Mouse (Mus musculus) heart, postnatal 4 days (tissue): ENCODE data around the gene Lypd6. TPM values are rescaled to one million over a fixed set of nuclear protein-coding genes. Genes with fewer than 3 reads are reported as not detected.
A peak's percentile ranks its signal among the peaks of the same experiment; 100 is the strongest.

Source experiments
- DNase-seq: peaks from one replicate; pipeline ENCODE4 v3.0.0; 2021
- total RNA-seq, 2 experiments: library from RNA; stranded (reverse); gene quantifications; 2 replicates each; pipeline ENCODE4 v1.2.3; 2021

The Lypd6 gene
- total RNA-seq, result under 1 TPM; 0.67 to 0.90 TPM

DNA sequence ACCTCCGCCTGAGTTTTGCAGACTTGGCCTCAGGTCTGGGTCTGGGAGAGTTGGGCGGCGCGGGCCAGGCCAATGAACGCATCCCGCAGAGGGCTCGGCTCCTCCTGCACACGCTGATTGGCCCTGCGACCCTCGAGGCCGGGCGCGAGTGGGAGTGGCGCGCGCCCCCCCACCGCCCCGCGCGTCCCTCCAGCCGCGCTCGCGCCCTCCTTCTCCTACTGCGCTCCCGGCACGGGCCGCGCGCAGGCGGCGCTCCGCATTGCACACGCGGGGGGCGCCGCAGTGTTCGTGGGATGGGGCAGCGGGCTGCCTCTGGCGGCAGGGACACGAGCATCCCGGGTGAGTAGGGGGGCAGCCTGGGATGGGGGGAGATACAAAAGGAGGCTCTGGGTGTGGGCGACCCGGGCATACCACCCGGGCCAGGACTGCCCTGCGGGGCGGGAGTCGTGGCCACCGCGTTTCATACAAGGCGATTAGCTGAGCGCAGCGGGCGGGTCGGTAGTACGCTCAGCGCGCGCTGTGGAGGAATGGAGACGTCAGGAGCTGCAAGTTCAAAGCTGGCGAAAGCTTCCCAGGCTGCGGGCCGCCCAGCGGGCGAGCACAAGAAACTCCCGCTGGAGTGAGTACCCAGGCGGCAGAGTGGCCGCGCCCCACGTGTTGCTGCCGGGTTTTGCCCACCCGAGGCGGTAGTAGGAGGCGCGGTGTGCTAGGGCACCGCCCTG lies at the start of gene Lypd6:
TSS of gene Lypd6 (plus strand) at position 184 of the 722 bp plus-strand sequence.
- peak; percentile 75 for DNase-seq

DNA sequence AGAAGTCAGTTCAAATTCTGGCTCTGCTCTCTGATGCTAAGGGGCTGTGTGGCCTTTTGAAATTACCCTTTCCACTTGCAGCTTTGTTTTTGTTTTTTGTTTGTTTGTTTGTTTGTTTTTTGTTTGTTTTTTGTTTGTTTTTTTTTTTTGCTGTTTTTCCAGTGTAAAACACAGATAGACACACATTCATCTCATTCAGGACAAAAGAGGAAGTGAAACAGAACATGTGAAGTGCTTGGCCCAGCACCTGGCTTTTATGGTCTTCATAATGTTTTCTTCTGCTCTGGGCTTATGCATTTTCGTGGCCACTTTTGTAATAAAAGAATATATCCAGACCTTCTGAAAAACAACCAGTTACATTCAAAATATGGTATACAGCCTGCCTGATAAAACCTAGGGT lies 46.8 kb upstream of the Lypd6 start:
- DNase-seq, result no peak

DNA sequence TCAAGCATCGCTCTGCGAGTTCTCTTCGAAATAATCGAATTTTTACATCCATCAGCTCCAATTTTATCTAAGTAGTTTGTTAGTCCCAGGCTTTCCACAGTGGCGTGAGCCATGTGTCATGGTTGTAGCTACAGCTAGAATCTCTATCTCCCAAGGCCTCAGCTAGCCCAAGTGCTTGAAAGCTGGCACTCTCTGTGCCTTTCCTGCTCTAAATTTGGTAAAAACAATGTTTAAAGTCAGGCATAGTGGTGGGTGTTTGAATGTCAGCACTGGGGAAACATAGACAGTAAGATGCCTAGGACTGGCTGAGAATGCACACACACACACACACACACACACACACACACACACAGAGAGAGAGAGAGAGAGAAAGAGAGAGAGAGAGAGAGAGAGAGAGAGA lies 40.7 kb upstream of the Lypd6 start:
- no peak for DNase-seq

DNA sequence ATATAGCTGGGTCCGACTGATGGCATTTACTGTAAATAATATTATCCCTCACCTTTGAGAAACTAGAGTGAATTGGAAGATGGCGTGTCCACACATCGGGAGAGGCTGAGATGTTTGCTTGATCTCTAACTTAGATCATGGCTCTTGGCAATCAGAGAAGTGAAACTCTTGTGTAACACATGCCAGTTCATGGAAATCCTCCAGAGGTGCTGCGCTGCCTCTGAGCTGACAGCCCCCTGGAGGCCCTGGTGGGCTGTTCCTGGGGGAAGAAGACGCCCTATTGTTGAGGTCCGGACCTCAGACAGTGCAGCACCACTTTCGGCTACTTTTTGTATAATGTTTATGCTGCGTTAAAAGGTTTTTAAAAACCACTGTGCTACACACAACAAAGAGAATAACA lies 37.3 kb upstream of the Lypd6 start:
- no peak for DNase-seq

DNA sequence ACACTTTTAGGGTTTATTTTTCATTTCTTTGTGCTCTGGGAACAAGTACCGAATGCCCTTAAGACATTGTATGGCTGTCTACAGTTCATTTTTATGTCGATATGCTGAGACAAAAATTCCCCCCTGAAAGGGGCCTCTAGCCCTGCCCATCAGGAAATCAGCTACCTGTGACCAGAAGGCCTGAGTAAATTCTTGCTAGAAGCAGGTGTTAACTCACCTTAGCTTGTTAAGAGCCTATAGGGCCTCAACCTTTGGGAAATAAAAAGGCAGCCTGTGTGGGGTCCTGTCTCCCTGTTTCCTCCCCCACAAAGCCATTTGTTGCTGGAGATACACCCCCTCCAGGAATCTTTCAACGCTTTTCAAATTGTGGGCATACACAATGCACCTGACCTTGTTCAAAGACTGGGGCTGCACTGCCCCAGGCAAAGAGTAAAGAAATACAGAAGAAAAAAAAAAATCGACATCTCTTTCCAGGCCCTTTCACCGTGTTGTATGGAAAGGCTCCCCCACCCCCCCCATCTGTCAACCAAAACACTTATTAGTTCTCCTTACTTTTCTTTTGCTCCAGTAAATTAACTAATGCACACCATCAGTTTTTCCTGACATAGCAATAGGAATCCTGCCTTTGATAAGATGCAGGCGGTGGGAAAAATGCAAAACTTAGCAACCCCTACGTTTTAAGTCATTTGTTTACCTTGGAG lies 21.9 kb upstream of the Lypd6 start:
- no peak for DNase-seq

DNA sequence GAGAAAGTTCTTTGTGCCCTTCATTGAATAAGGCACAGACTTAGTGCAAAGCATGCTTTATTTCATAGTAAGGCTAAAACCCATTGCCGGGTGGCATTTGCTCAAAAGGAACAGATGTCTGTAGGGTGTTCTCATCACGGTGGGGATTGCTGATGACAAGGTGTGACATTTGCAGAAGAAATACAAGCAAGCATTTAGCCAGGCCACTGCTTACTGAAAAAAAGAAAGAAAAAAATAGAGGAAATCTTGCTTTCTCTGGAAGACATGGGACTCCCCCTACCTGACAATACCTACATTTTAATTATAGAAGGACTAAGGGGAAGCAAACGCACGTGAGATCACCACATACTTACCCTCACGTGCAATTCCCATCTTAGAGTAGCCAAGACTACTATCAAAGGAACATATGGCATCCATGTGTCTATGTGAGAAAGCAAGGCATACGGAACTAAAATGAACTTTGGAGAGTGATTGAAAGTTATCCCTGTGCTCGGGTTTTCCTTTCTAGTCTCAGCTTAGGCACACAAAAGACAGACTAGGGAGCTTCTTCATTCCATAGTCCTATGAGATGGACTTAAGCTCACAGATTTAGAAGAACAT lies 21.3 kb upstream of the Lypd6 start:
- DNase-seq, result no peak

DNA sequence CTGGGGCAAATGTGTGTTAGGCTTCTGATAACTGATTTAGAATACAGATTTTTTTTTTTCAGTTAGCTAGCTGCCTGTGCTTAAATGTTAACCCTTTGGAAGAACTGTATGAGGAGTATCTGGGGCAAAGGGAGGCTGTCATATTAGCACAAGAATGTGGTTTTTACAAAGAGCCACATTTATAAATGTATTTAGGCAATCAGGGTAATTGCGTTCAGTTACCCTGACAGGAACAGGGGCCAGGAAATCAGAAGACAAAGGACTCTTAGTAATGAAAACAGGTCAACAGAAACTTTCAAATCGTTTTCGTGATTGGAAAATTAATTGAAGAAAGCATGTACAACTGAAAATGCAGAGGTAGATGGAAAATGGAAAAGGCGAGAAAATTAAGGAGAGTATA lies 20.4 kb upstream of the Lypd6 start:
- DNase-seq, result no peak

DNA sequence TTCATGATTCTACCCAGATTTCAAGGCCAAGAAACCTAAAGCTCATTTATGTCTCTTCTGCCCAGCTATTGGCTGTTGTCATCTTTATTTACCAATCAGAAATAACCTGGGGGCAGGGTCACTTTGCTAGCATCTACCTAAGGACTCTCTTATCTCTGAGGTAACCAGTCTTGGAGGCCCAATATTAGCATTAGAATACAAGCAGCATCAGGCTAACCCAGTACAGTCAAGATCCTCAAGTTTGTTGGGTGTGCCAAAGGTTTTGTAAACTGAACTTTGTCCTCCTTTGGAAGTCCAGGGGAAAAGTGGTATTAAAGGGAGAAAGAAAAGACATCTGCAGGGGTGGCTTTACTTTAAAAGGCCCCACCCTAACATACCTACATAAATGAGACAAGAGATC lies 17.8 kb upstream of the Lypd6 start:
- DNase-seq, result no peak

DNA sequence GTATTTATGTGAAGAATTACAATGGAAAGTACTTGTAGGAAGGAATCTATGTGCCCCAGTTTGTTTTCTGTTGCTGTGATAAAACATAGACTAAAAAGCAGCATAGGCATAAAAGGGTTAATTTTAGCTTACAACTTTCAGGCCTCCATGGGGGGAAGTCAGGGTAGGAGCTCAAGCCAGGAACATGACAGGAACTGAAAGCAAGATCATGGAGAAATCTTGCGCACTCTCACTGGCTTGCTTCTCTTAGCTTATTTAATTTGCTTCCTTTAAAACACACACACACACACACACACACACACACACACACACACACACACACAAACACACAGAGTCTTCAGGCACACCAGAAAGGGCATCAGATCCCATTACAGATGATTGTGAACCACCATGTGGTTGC lies 12.3 kb upstream of the Lypd6 start:
- DNase-seq, result no peak

DNA sequence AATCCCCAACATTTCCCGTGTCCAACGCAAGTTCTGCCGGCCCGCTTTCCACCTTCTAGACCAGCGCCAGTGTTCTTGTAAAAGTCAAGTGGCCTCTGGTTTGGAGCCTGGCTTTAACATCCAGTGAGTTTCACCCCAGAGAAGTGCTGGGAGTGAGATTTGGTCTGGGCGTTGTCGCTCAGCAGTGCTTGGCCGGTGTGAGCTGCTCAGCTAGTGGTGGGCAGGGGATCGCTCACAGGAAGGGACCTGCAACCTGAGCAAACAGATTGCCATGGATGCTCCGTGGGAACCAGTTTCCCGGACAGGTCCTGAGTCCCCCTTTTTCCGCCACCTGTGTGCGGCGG lies 355 bp upstream of the Lypd6 start:
- no peak for DNase-seq

DNA sequence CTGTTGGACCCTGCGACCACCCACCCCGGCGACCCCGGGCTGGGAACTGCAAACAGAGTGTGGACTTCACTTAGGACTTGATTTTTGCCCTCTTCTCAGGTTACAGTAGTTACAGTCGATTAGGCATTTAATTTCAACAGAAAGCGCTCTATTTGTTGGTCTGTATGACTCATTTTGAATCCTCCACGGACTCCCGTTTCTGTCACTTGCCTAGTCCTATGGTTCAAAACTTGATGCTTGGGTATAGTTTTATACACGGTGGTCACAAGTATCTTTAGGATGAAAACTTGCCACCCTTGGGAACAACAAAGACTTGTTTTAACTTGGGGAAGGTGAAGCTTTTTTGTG lies 713 bp downstream of the Lypd6 start:
- no peak for DNase-seq

DNA sequence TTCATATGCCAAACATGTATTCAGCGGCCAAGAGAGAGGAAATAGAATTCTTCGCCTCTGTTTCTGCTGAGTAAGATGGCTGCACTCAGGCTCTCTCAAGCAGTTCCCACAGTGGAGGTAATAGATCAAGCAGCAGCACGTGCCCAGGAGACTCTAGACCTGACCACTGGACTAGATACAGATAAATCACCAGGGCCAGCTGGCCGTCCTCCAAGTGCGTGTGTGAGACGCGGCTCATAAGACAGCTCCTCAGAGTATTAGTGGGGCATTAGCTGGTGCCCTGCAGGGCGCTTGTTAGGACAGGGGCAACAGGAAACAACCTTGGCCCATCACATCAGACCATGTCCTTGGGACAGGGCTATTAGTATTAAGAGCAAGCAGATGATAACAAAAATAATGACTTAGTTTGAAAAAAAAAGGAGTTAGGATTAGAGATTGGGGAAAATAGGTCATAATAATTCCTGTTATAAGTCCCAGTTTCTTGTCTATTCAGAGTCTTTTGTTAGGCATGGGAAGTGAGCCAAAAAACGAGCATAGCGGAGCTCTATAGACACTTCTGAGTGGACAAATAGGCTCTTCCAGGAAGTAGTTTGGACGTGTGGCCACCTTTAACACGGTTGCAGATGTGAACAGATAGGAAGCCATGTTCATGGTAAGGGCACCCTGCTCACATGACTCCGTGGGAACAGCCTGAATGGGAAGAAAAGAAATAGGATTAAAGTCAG lies 3.5 kb downstream of the Lypd6 start:
- DNase-seq, result peak; percentile 10

DNA sequence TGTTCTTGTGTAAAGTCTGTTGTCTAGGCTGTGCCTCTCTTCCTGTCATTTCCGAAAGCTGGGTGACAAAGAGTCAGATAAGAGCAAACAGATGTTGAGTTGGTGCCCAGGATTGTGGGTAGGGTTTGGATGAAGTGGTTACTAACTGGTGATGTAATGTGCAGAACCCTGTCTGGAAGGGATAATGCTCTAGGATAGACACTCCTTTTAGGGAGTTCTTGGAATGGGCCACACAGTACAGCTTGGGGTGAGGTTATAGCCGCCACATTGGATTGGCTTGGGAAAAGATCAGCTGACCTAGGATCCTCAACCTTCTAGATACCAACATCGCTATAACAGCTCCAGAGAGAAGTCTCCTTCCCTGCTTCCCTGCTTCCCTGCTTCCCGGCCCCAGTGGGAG lies 5.9 kb downstream of the Lypd6 start:
- DNase-seq, result no peak

DNA sequence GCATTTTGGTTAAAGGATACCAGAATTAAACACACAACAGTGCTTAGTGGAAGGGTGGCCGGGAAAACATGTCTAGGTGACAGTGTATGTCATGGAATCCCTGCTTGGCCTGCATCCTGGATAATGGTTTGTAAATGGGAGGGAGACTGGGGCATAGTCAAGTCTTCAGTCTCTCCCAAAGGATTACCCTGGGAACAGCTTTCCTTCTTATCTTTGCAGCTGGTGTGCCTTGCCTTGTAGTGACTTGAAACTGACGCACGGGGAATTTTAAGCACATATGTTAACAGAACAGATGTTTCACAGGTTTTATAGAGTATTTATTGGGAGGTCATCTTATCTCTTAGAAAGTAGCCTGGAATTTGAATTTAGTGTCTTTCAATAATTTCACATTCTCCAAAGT lies 18.5 kb downstream of the Lypd6 start:
- no peak for DNase-seq

DNA sequence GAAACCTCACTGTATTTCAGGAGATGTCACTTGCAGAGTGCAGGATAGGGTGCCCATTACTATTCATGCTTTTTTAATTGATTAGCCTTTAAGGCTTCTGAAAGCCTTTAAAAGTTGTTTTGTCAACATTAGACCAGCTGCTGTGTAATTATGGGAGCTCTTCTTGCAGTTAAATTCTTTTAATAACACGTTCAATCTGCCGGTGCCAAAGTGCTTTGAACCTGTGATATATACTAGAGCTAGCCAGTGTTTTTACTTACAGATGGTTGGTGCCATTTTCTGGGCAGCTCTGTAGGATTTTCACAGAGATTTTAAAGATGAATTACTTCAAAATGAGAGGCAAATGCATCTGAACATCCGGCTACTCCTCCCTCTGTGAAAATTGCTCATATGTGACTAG lies 21.5 kb downstream of the Lypd6 start:
- no peak for DNase-seq

DNA sequence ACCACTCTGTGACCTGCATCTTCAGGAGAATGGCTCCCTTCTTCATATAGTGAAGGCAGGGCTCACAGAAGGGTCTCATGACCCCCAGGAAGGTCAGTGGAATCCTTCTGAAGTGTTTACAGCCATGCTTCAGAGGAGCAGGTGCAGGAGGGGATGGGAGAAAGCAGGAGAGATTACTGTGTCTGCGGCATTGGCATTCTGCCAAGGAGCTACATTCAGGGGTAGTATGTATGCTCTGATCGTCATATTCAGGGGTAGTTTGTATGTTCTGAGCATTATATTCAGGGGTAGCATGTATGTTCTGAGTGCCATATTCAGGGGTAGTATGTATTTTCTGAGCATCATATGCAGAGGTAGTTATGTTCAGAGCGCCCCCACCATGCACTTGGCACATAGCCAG lies 30.1 kb downstream of the Lypd6 start:
- DNase-seq, result no peak

DNA sequence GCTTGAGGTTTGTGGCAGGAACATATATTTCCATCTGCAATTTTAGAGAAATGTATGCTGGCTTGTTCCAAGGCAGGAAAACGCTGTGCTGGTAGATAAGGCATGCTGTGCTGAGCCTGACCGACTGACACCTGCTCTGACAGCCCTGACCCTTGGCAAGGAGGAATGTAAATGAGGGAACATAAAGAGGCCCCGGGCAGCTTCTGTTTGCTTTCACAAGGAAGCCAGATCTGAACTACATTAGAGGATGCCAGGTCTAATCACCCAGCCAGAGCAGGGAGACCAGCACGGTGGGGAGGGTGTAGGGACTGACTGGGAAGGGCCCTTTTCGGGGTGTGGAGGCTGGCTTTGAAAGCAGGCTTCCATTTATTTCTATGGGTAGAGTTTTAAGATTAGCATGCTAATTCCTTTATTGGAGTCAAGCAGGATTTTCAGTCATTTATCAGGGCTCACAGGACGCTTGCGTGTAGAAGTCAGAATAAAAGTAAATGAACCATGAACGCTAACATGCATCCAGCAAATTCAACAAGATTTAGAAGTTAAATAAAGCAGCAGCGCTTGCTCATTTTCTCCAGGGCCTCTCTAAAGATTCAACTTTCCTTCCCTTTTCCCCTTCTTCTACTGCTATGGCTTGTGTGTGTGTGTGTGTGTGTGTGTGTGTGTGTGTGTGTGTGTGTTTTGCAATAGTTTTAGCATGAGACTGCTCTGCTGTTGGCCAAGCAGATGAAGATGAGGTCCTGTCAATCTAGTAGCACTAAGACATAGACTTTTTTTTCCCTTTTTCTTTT lies 34.3 kb downstream of the Lypd6 start:
- DNase-seq, result no peak

DNA sequence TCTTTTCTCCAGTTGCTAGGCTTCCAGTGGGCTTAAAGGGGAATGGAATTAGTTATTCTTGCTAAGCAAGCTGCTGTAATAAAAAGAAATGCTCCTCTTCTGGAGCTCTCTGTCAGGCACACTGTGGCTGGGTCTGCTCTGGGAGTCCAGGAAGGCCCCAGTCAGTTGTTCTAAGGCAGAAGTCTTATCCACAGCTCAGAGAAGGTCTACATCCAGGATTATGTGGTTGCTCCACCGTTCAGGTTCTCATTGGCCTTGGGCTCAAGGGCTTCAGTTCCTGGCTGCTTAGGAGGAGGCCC lies 34.9 kb downstream of the Lypd6 start:
- DNase-seq, result no peak

DNA sequence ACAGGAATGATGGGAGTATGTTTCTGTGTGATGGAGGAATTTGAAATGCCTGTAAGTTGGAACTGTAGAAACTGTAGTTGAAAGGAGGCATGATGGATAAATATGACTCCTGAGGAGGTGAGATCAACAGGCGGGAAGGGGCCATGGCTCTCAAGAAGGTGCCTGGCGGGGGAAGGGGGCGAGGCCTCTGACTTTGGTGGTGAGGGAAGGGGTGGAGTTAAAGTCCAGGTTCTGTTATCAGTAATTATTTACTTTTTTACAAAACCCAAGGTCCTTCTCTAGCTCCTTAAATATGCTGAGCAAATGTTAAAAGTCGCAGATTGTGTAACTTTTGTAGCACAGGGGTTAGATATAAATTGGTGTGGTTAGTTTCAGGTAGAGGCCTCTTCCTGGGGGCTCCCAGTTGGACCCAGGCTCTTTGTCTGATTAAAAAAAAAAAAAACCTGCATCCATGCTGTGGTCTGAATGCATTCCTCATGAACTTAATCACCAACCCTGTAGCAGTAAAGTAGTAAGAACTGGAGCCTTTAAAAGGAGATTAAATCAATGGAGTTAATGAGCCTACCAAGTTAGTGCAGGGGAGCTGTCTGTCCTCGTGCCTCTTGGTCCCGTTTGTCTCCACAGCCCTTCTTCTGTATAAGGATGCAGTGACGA lies 37.7 kb downstream of the Lypd6 start:
- no peak for DNase-seq

DNA sequence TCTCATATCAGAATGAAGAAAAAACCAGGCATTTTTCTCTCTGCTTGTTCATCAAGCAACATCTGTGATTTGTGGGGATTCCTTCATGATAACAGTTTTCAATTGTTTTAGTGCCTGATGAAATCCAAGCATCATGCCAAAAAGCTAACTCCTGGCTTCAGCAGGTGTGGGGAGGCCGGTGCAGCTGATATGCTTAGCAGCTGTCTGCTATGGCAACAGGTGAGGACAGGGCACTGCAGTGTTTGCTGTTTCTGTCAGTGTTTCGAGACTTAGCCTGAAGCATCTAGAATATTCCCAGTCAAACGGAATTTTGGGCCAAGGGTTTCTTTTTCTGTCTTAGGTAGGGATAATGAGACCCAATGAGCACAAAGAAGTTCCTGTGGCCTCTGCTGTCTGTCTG lies 39.4 kb downstream of the Lypd6 start:
- no peak for DNase-seq

DNA sequence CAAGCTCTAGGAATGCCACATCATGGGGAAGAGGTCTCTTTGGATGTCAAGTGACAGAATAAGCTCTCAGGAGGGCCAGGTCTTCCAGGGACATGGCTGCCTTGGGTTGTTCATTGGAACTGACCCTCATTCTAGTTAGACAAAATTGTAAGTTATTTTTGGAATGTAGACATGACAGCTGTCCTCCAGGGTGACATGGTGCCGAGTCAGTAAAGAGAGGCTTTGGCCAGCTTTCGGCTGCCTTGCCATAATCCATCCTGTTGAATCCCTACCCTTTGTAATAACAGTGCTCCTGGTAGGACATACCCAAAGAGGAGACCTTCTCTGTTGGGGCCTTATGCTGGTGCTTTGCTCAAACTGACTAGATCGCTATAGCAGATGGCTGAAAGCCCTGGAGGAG lies 39.8 kb downstream of the Lypd6 start:
- no peak for DNase-seq

DNA sequence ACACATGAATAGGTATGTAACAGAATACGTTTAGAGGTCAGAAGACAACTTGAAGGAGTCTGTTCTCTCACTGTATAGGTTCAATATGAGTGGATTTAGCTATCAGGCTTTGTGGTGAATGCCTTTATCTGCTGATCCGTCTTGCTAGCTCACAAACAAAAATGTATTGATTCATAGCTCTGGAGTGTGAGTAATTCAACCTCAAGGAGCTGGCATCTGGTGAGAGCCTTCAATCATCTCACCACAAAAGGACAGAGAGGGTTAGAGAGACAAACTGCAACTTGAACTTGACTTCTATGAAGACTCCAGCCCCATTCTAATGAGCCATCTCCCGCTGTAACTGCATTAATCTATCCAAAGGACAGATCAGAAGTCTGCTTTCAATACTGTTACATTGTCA lies 40.6 kb downstream of the Lypd6 start:
- no peak for DNase-seq

DNA sequence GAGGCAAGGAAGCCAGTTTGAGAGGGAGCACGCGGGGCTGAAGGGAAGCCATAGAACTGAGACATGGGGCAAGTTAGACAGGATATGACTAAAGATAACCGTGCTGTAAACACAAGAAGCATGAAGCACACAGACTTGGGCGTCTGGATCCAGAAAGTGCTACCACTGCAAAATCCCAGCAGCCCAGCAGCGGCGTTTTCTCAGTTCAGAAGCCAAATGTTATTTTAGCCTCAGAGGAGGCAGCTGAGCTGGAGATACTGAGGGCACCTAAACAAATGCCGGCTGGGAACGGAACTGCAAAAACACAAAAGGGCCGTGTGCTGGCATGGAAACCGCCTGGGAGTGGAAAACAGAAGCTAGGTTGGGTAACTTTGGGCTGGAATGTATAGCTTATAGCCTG lies 43.9 kb downstream of the Lypd6 start:
- DNase-seq, result peak; percentile 43
